Mouse (Mus musculus) spleen, adult 2 months (tissue): ENCODE results near the gene Nfib. TPM values are rescaled to one million over a fixed set of nuclear protein-coding genes. Genes with fewer than 3 reads are reported as not detected.

ENCODE experiments used
- DNase-seq, 2 experiments: peaks; one replicate each; pipeline versions ENCODE4 v3.0.0 to v3.0.0-alpha.2; 2012 to 2021; ENCODE audit warnings: low spot score in 2 of 2, low read depth in 1 of 2
- H3K27ac ChIP-seq: fragments of 200-500 bp; 2 replicates; pipeline ENCODE4 v1.5.1; 2012; ENCODE audit warnings: low read length, inconsistent platforms; ENCODE audit not compliant: insufficient read depth
- H3K27me3 ChIP-seq: fragments of 200-500 bp; 2 replicates; pipeline ENCODE4 v1.6.1; 2012; ENCODE audit warnings: mild to moderate bottlenecking, moderate library complexity, low read length, inconsistent platforms; ENCODE audit not compliant: control insufficient read depth, insufficient read depth
- H3K36me3 ChIP-seq: fragments of 200-500 bp; 2 replicates; pipeline ENCODE4 v1.6.1; 2012; ENCODE audit warnings: mild to moderate bottlenecking, low read length, inconsistent platforms; ENCODE audit not compliant: control insufficient read depth, insufficient read depth
- H3K4me1 ChIP-seq: fragments of 200-500 bp; 2 replicates; pipeline ENCODE4 v1.6.1; 2011; ENCODE audit warnings: inconsistent platforms; ENCODE audit not compliant: control insufficient read depth, insufficient read depth, insufficient read length
- H3K4me3 ChIP-seq: fragments of 200-500 bp; 2 replicates; pipeline ENCODE4 v1.5.1; 2011; ENCODE audit warnings: mild to moderate bottlenecking, inconsistent platforms; ENCODE audit not compliant: insufficient read depth, insufficient read length; ENCODE audit errors: extremely low read depth
- CTCF ChIP-seq: fragments of 200-500 bp; IDR thresholded peaks from 2 replicates; pipeline ENCODE4 v1.5.1; 2011; ENCODE audit warnings: mild to moderate bottlenecking, inconsistent platforms; ENCODE audit not compliant: insufficient read depth, insufficient read length, insufficient replicate concordance; ENCODE audit errors: extremely low read depth
- POLR2A ChIP-seq: fragments of 200-500 bp; IDR thresholded peaks from 2 replicates; pipeline ENCODE4 v1.6.1; 2011; ENCODE audit warnings: low read depth, low read length, inconsistent platforms
- WGBS: fragments of 180-500 bp; shearing (Covaris S2); methylation state at CpG from one replicate; pipeline ENCODE4 v1.1.7; 2018; 5-methylcytosine and 5-hydroxymethylcytosine counted together
- polyA plus RNA-seq: library from polyadenylated mRNA; depleted of rRNA; stranded (reverse); fragments of >200 nt; gene quantifications from 2 replicates; pipeline ENCODE4 v1.2.3, GENCODE M21; 2012

Nfib gene
- polyA plus RNA-seq, 1 experiment, result 2.3 TPM

- no peaks in the 10 kb centered on the region for H3K27me3 ChIP-seq
- H3K4me1 ChIP-seq, result no peaks in the 10 kb centered on the region
- H3K4me3 ChIP-seq, result no peak overlapping the region
- no peak for TF ChIP-seq CTCF
- no peak for TF ChIP-seq POLR2A
- no peak overlapping the region for H3K27ac ChIP-seq
- WGBS, result 88% methylated on average over 9 of the region's 9 CpGs
- no peaks in the 10 kb centered on the region for H3K36me3 ChIP-seq
- DNase-seq, result no peak
These were observed 96.6 kb downstream of the Nfib start for GRCm38 (mm10) chr4:82608768-82609610.

- no peak for TF ChIP-seq POLR2A
- no peaks in the 10 kb centered on the region for H3K36me3 ChIP-seq
- no peaks in the 10 kb centered on the region for H3K27me3 ChIP-seq
- H3K4me1 ChIP-seq, result no peaks in the 10 kb centered on the region
- H3K27ac ChIP-seq, result no peak overlapping the region
- H3K4me3 ChIP-seq, result no peak overlapping the region
- WGBS, result 90% methylated on average over 4 of the region's 4 CpGs
- no peak for DNase-seq
These were observed 98.3 kb downstream of the Nfib start for GRCm38 (mm10) chr4:82607266-82607665.

GRCm38 (mm10) chr4:82606351-82606750, 99.2 kb downstream of the Nfib start:
- 94% methylated on average over 9 of the region's 9 CpGs for WGBS
- TF ChIP-seq POLR2A, result no peak
- no peak for TF ChIP-seq CTCF
- Histone ChIP-seq H3K4me3 (no peak overlapping the region), H3K4me1 (no peaks in the 10 kb centered on the region), H3K27ac (no peak overlapping the region), H3K27me3 (no peaks in the 10 kb centered on the region), H3K36me3 (no peaks in the 10 kb centered on the region)
- DNase-seq, result no peak

GRCm38 (mm10) chr4:82605034-82605784, 100.3 kb downstream of the Nfib start:
- Histone ChIP-seq H3K4me3 (no peak overlapping the region), H3K27me3 (no peaks in the 10 kb centered on the region), H3K4me1 (no peaks in the 10 kb centered on the region), H3K27ac (no peak overlapping the region), H3K36me3 (no peaks in the 10 kb centered on the region)
- DNase-seq, result no peak
- TF ChIP-seq POLR2A (no peak), CTCF (no peak)
- WGBS, result 85% methylated on average over 14 of the region's 14 CpGs

- Histone ChIP-seq H3K36me3 (no peaks in the 10 kb centered on the region), H3K4me3 (no peak overlapping the region), H3K4me1 (no peaks in the 10 kb centered on the region), H3K27me3 (no peaks in the 10 kb centered on the region), H3K27ac (no peak overlapping the region)
- DNase-seq, result no peak
- TF ChIP-seq CTCF, result no peak
- TF ChIP-seq POLR2A, result no peak
- 77% methylated on average over 4 of the region's 4 CpGs for WGBS
These were observed 101.0 kb downstream of the Nfib start for GRCm38 (mm10) chr4:82604501-82604900.

DNA sequence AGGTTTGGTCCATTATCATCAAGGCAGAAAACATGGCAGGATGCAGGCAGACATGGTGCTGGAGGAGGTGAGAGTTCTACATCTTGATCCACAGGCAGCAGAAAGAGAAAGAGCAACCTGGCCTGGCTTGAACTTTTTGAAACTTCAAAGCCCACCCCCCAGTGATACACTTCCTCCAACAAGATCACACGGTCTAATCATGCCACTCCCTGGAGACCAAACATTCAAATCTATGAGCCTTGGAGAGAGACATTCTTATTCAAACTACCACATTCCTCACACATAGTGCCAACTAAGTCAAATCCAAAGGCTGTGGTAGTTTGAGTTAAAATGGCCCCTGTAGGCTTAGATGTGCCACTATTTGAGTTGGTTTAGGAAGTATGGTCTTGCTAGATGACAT, 104.9 kb downstream of the Nfib start:
- TF ChIP-seq POLR2A (no peak), CTCF (no peak)
- no peak overlapping the region for H3K27ac ChIP-seq
- no peak for DNase-seq
- no peaks in the 10 kb centered on the region for H3K4me1 ChIP-seq
- WGBS, result 93% methylated on average over 1 of the region's 1 CpGs
- no peaks in the 10 kb centered on the region for H3K36me3 ChIP-seq
- no peaks in the 10 kb centered on the region for H3K27me3 ChIP-seq
- H3K4me3 ChIP-seq, result no peak overlapping the region

- Histone ChIP-seq H3K4me3 (no peak overlapping the region), H3K36me3 (no peaks in the 10 kb centered on the region), H3K4me1 (no peaks in the 10 kb centered on the region), H3K27me3 (no peaks in the 10 kb centered on the region), H3K27ac (no peak overlapping the region)
- whole genome bisulfite sequencing, result 88% methylated on average over 4 of the region's 4 CpGs
- DNase-seq, result no peak
- TF ChIP-seq POLR2A (no peak), CTCF (no peak)
These were observed 107.1 kb downstream of the Nfib start for GRCm38 (mm10) chr4:82598436-82598835.
